Mouse (Mus musculus) stomach, embryonic 15.5 days (tissue): ENCODE data around the gene Tox4. TPM values are rescaled to one million over a fixed set of nuclear protein-coding genes. Genes with fewer than 3 reads are reported as not detected.
A peak's percentile ranks its signal among the peaks of the same experiment; 100 is the strongest.

Experiments used
- ATAC-seq: fragments of 200-750 bp; cut with Nextera tagmentation; 2 replicates; pipeline ENCODE4 v1.8.0; 2017; ENCODE audit warnings: low read depth, moderate number of reproducible peaks, moderate TSS enrichment; ENCODE audit not compliant: insufficient read depth, low FRiP score
- H3K27ac ChIP-seq: fragments of 300-500 bp; sonication (generic); 2 replicates; pipeline ENCODE4 v1.5.1; 2015; ENCODE audit warnings: mild to moderate bottlenecking, inconsistent platforms
- H3K27me3 ChIP-seq: fragments of 300-500 bp; sonication (generic); replicated peaks from 2 replicates; pipeline ENCODE4 v1.6.1; 2015; ENCODE audit warnings: inconsistent platforms
- H3K36me3 ChIP-seq: fragments of 300-500 bp; sonication (generic); 2 replicates; pipeline ENCODE4 v1.6.1; 2015; ENCODE audit warnings: inconsistent platforms
- H3K4me1 ChIP-seq: fragments of 300-500 bp; sonication (generic); 2 replicates; pipeline ENCODE4 v1.6.1; 2015; ENCODE audit warnings: inconsistent platforms
- H3K4me2 ChIP-seq: fragments of 300-500 bp; sonication (generic); 2 replicates; pipeline ENCODE4 v1.6.1; 2015; ENCODE audit warnings: mild to moderate bottlenecking, inconsistent platforms
- H3K4me3 ChIP-seq: fragments of 300-500 bp; sonication (generic); replicated peaks from 2 replicates; pipeline ENCODE4 v1.5.1; 2015; ENCODE audit warnings: inconsistent platforms
- H3K9ac ChIP-seq: fragments of 300-500 bp; sonication (generic); 2 replicates; pipeline ENCODE4 v1.6.1; 2015; ENCODE audit warnings: inconsistent platforms
- H3K9me3 ChIP-seq: fragments of 300-500 bp; sonication (generic); 2 replicates; pipeline ENCODE4 v1.6.1; 2016; ENCODE audit warnings: inconsistent platforms
- WGBS: fragments of 180-500 bp; shearing (Covaris S2); methylation state at CpG from one replicate; pipeline ENCODE4 v1.1.7; 2015; 5-methylcytosine and 5-hydroxymethylcytosine counted together
- polyA plus RNA-seq: library from polyadenylated mRNA; unstranded; fragments of >200 nt; fragmentation: Nextera tagmentation; extraction: Ambion mirVana; gene quantifications from 2 replicates; pipeline ENCODE4 v1.2.1, GENCODE M21; 2015

The Tox4 gene
- polyA plus RNA-seq, 1 experiment from 2014 or later = 35.5 TPM

GRCm38 (mm10) chr14:52315283-52315780, 36.4 kb downstream of the Tox4 start:
- H3K27ac ChIP-seq = peak overlapping the region; percentile 79
- WGBS = 3% methylated on average over 17 of the region's 17 CpGs
- H3K9me3 ChIP-seq = no peaks in the 10 kb centered on the region
- no peak for ATAC-seq
- H3K4me3 ChIP-seq = peak overlapping the region; percentile 77
- peaks cover 25% of the 10 kb centered on the region for H3K36me3 ChIP-seq
- H3K27me3 ChIP-seq = no peaks in the 10 kb centered on the region
- H3K4me2 ChIP-seq = peak overlapping the region; percentile 82
- H3K9ac ChIP-seq = peak overlapping the region; percentile 86
- H3K4me1 ChIP-seq = peaks cover 25% of the 10 kb centered on the region

GRCm38 (mm10) chr14:52315792-52316440, 37.0 kb downstream of the Tox4 start:
- Histone ChIP-seq H3K27ac (peak overlapping the region; percentile 79), H3K36me3 (peaks cover 25% of the 10 kb centered on the region), H3K4me3 (peak overlapping the region; percentile 77), H3K4me2 (peak overlapping the region; percentile 82), H3K4me1 (peaks cover 25% of the 10 kb centered on the region), H3K9me3 (no peaks in the 10 kb centered on the region), H3K9ac (peak overlapping the region; percentile 86), H3K27me3 (no peaks in the 10 kb centered on the region)
- ATAC-seq = peak; percentile 77
- WGBS = under 1% methylated on average over 31 of the region's 41 CpGs

GRCm38 (mm10) chr14:52316441-52317225, 37.7 kb downstream of the Tox4 start:
- peak; percentile 61 for ATAC-seq
- Histone ChIP-seq H3K4me1 (peaks cover 25% of the 10 kb centered on the region), H3K36me3 (peaks cover 24% of the 10 kb centered on the region), H3K9me3 (no peaks in the 10 kb centered on the region), H3K27me3 (no peaks in the 10 kb centered on the region), H3K27ac (peak overlapping the region; percentile 79), H3K9ac (peak overlapping the region; percentile 13; the same call in 1 of the 2 replicates), H3K4me2 (peak overlapping the region; percentile 82), H3K4me3 (peak overlapping the region; percentile 77)
- WGBS = 10% methylated on average over 16 of the region's 16 CpGs

GRCm38 (mm10) chr14:52319361-52319760, 40.4 kb downstream of the Tox4 start:
- no peak overlapping the region for H3K4me2 ChIP-seq
- no peak overlapping the region for H3K4me3 ChIP-seq
- H3K27me3 ChIP-seq = no peaks in the 10 kb centered on the region
- ATAC-seq = no peak
- no peak overlapping the region for H3K9ac ChIP-seq
- no peaks in the 10 kb centered on the region for H3K9me3 ChIP-seq
- H3K4me1 ChIP-seq = peaks cover 16% of the 10 kb centered on the region
- WGBS = 55% methylated on average over 6 of the region's 6 CpGs
- no peak overlapping the region for H3K27ac ChIP-seq
- peaks cover 2% of the 10 kb centered on the region; the same call in 1 of the 2 replicates for H3K36me3 ChIP-seq

GRCm38 (mm10) chr14:52325890-52326289, 46.9 kb downstream of the Tox4 start:
- Histone ChIP-seq H3K4me2 (no peak overlapping the region), H3K9me3 (no peaks in the 10 kb centered on the region), H3K4me1 (peaks cover 3% of the 10 kb centered on the region; the same call in 1 of the 2 replicates), H3K36me3 (no peaks in the 10 kb centered on the region), H3K9ac (no peak overlapping the region), H3K4me3 (no peak overlapping the region), H3K27ac (no peak overlapping the region), H3K27me3 (peaks cover 26% of the 10 kb centered on the region)
- 19% methylated on average over 4 of the region's 4 CpGs for WGBS
- ATAC-seq = no peak

- WGBS = 4% methylated on average over 14 of the region's 14 CpGs
- H3K4me2 ChIP-seq = peak overlapping the region; percentile 69
- no peaks in the 10 kb centered on the region for H3K9me3 ChIP-seq
- no peak overlapping the region for H3K27ac ChIP-seq
- ATAC-seq = no peak
- H3K4me1 ChIP-seq = peaks cover 3% of the 10 kb centered on the region; the same call in 1 of the 2 replicates
- no peaks in the 10 kb centered on the region for H3K36me3 ChIP-seq
- H3K4me3 ChIP-seq = peak overlapping the region; percentile 38
- H3K9ac ChIP-seq = no peak overlapping the region
- H3K27me3 ChIP-seq = peaks cover 26% of the 10 kb centered on the region
These were observed 48.5 kb downstream of the Tox4 start for GRCm38 (mm10) chr14:52327375-52327901.

- no peak for ATAC-seq
- 1% methylated on average over 26 of the region's 26 CpGs for WGBS
These were observed 49.2 kb downstream of the Tox4 start, which contains the start of gene Sall2 for GRCm38 (mm10) chr14:52327910-52328812. TSS of gene Sall2 (minus strand) at chr14:52328762.

GRCm38 (mm10) chr14:52331069-52331750, 52.3 kb downstream of the Tox4 start:
- ATAC-seq = no peak
- H3K36me3 ChIP-seq = no peaks in the 10 kb centered on the region
- H3K4me2 ChIP-seq = no peak overlapping the region
- peaks cover 3% of the 10 kb centered on the region; the same call in 1 of the 2 replicates for H3K4me1 ChIP-seq
- no peaks in the 10 kb centered on the region for H3K9me3 ChIP-seq
- no peak overlapping the region for H3K9ac ChIP-seq
- whole genome bisulfite sequencing = 32% methylated on average over 4 of the region's 4 CpGs
- peaks cover 21% of the 10 kb centered on the region for H3K27me3 ChIP-seq
- H3K4me3 ChIP-seq = no peak overlapping the region
- H3K27ac ChIP-seq = no peak overlapping the region

More at GRCm38 (mm10) chr14:52327910-52328812, 49.2 kb downstream of the Tox4 start, which contains the start of gene Sall2:
- 0 out of 2 replicates have a peak within 1 kb of the TSS, but pooled peaks have one; percentile 2 for H3K9ac ChIP-seq
- H3K4me3 ChIP-seq = peak within 1 kb of the TSS; percentile 38
- no peak within 1 kb of the TSS for H3K27ac ChIP-seq
- peaks cover 3% of the 10 kb centered on the region; the same call in 1 of the 2 replicates for H3K4me1 ChIP-seq
- H3K27me3 ChIP-seq = peaks cover 26% of the 10 kb centered on the region
- H3K9me3 ChIP-seq = no peaks in the 10 kb centered on the region
- peak within 1 kb of the TSS; percentile 69 for H3K4me2 ChIP-seq
- no peaks in the 10 kb centered on the region for H3K36me3 ChIP-seq

GRCm38 (mm10) chr14:52332171-52332570, 53.2 kb downstream of the Tox4 start:
- Histone ChIP-seq H3K27me3 (peaks cover 17% of the 10 kb centered on the region), H3K4me1 (peaks cover 3% of the 10 kb centered on the region; the same call in 1 of the 2 replicates), H3K36me3 (no peaks in the 10 kb centered on the region), H3K27ac (no peak overlapping the region), H3K9ac (no peak overlapping the region), H3K4me2 (no peak overlapping the region), H3K4me3 (no peak overlapping the region), H3K9me3 (no peaks in the 10 kb centered on the region)
- ATAC-seq = no peak
- 39% methylated on average over 3 of the region's 3 CpGs for WGBS

GRCm38 (mm10) chr14:52338751-52339511, 60.0 kb downstream of the Tox4 start:
- H3K4me1 ChIP-seq = no peaks in the 10 kb centered on the region
- H3K27ac ChIP-seq = no peak overlapping the region
- H3K9me3 ChIP-seq = no peaks in the 10 kb centered on the region
- 26% methylated on average over 21 of the region's 21 CpGs for WGBS
- H3K4me2 ChIP-seq = peak overlapping the region; percentile 39; the same call in 1 of the 2 replicates
- H3K36me3 ChIP-seq = no peaks in the 10 kb centered on the region
- no peak overlapping the region for H3K9ac ChIP-seq
- ATAC-seq = no peak
- peak overlapping the region; percentile 17; the same call in 1 of the 2 replicates for H3K4me3 ChIP-seq
- no peaks in the 10 kb centered on the region; the same call in 1 of the 2 replicates for H3K27me3 ChIP-seq
